Comparison of ENCODE assay signal across 21 mouse cellular contexts in the genomic region with DNA sequence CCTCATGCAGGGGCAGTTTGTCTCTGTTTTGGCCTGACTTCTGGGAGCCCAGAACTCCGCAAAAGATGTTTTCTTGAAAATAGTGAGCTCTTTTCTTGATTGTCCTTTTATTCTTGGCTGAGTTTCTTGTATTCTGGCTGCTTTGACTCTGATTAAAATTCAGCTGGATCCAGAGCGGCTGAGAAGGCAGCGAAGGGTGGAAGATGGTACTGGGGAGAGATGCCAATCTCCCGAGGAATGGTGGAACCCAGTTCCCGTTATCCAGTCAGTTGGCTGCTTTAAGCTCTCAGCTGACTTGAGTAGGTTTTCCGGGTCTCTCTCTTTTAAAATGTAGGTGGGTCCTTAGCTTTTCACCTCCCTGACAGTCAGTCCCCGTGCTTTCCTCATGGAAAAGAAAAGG. TPM values are rescaled to one million over a fixed set of nuclear protein-coding genes. Genes with fewer than 3 reads are reported as not detected.
DNase-seq lines count a peak whose midpoint lies in the region; ATAC-seq and TF ChIP-seq lines count a peak whose summit lies in the region.
"Had no signal": no experiment of that assay in that cellular context is flagged by ENCODE, and none has a peak within 500 bp of the region (broad histone marks: within the 10 kb centered on the region; RNA-seq: fewer than 3 reads in every experiment).

No protein-coding gene starts in this region.

- H3K4me3 ChIP-seq in forebrain, postnatal 0 days (ENCODE audit: low read depth, low read length) = no peak overlapping the region
- no peak overlapping the region for H3K4me3 ChIP-seq in forebrain, embryonic 12.5 days (replicated peaks)
- H3K4me3 ChIP-seq: heart, embryonic 13.5 days; midbrain, embryonic 13.5 days; myocyte had no signal

- H3K36me3 ChIP-seq in forebrain, postnatal 0 days (ENCODE audit: insufficient read depth) = no peaks in the 10 kb centered on the region
- no peaks in the 10 kb centered on the region for H3K36me3 ChIP-seq in forebrain, embryonic 12.5 days (replicated peaks)
- H3K36me3 ChIP-seq: heart, embryonic 13.5 days; midbrain, embryonic 13.5 days had no signal

- H3K4me1 ChIP-seq in forebrain, postnatal 0 days (ENCODE audit: insufficient read depth) = no peaks in the 10 kb centered on the region
- H3K4me1 ChIP-seq in forebrain, embryonic 12.5 days = peaks cover 16% of the 10 kb centered on the region

- peak overlapping the region; percentile 19; the same call in 1 of the 2 replicates for H3K4me2 ChIP-seq in forebrain, postnatal 0 days (ENCODE audit: low read depth)
- no peak overlapping the region for H3K4me2 ChIP-seq in forebrain, embryonic 12.5 days
- H3K4me2 ChIP-seq: heart, embryonic 13.5 days; midbrain, embryonic 13.5 days had no signal

- peak; percentile 42 for ATAC-seq in forebrain, postnatal 0 days
- no peak for ATAC-seq in forebrain, embryonic 12.5 days (ENCODE audit: low FRiP score)
- ATAC-seq: CD4-positive, CD25-positive, alpha-beta regulatory T cell, adult 4 months; midbrain, embryonic 13.5 days; Patski had no signal

- H3K9me3 ChIP-seq in forebrain, postnatal 0 days (ENCODE audit: low read length) = no peaks in the 10 kb centered on the region
- no peaks in the 10 kb centered on the region for H3K9me3 ChIP-seq in forebrain, embryonic 12.5 days
- H3K9me3 ChIP-seq: heart, embryonic 13.5 days; midbrain, embryonic 13.5 days had no signal

- WGBS in forebrain, postnatal 0 days = 37% methylated on average over 7 of the region's 7 CpGs
- WGBS in forebrain, embryonic 12.5 days = 81% methylated on average over 7 of the region's 7 CpGs

- no peak for TF ChIP-seq CTCF in forebrain, postnatal 0 days (IDR thresholded peaks at IDR 0.05; ENCODE audit: low read depth)

- DNase-seq in cerebellum, adult 9-10 months = peak; percentile 33
- no peak for DNase-seq in cerebellum, postnatal 25 days
- peak; percentile 36 for DNase-seq in forebrain, postnatal 0 days
- peak; percentile 19 for DNase-seq in layer of hippocampus, adult 11-12 months (ENCODE audit: low spot score)
- DNase-seq in layer of hippocampus, postnatal 36 days = no peak
- peak; percentile 36 to 44 for DNase-seq in right cerebral cortex, postnatal 10 days (ENCODE audit: low spot score in 2 of 2)
- DNase-seq in right cerebral cortex, postnatal 25 days = no peak
- DNase-seq: adrenal gland, adult 8-10 months; cerebellum, adult 8-10 months; gastrocnemius, postnatal 14 days; heart, adult 18-20 months; liver; lung, adult 18-20 months; lung, postnatal 14 days; retina, postnatal 1 day had no signal

- peaks cover 5% of the 10 kb centered on the region; the same call in 1 of the 2 replicates for H3K27me3 ChIP-seq in forebrain, postnatal 0 days (ENCODE audit: insufficient read depth, low read length)
- H3K27me3 ChIP-seq in forebrain, embryonic 12.5 days = peaks cover 37% of the 10 kb centered on the region
- H3K27me3 ChIP-seq: heart, embryonic 13.5 days; Patski had no signal

- no peak overlapping the region for H3K9ac ChIP-seq in forebrain, postnatal 0 days
- no peak overlapping the region for H3K9ac ChIP-seq in forebrain, embryonic 12.5 days
- H3K9ac ChIP-seq: heart, embryonic 13.5 days; midbrain, embryonic 13.5 days had no signal

- H3K27ac ChIP-seq in forebrain, postnatal 0 days (ENCODE audit: low read depth, low read length) = no peak overlapping the region
- no peak overlapping the region for H3K27ac ChIP-seq in forebrain, embryonic 12.5 days
- H3K27ac ChIP-seq: heart, embryonic 13.5 days; midbrain, embryonic 13.5 days had no signal

RNA-seq across cellular contexts. Expression of a gene that starts 47.9 kb away (rescaled TPM):
- 12.2 and 22.0 TPM in 2 replicates for total RNA-seq in forebrain, postnatal 0 days (2014; rRNA removed)
- 8.0 and 8.9 TPM in 2 replicates for polyA plus RNA-seq in forebrain, postnatal 0 days (2015; fragmentation: Nextera tagmentation; extraction: Ambion mirVana)
- polyA plus RNA-seq in forebrain, embryonic 12.5 days (2016; fragmentation: Nextera tagmentation; extraction: Ambion mirVana) = 15.9 and 17.2 TPM in 2 replicates
- total RNA-seq in layer of hippocampus, postnatal 36 days (2021) = 10 to 100 TPM; 46.7 to 53.1 TPM

Comparison
In these comparisons a context has a peak if more than half of its experiments do, and no peak if none do; other contexts are left out.
1. DNase-seq: peak in cerebellum, adult 9-10 months (single experiment), forebrain, postnatal 0 days (single experiment), layer of hippocampus, adult 11-12 months (single experiment) and right cerebral cortex, postnatal 10 days (2 of 2); none in cerebellum, postnatal 25 days (0 of 2), layer of hippocampus, postnatal 36 days (0 of 2) and right cerebral cortex, postnatal 25 days (single experiment).